Mouse (Mus musculus) erythroblast, embryonic 14.5 days (primary cell): Measurements from ENCODE around the gene Rnf220.

Experiments
- GATA1 ChIP-seq: IDR thresholded peaks from 2 replicates; pipeline ENCODE4 v1.6.1; 2012; ENCODE audit warnings: low read length, inconsistent platforms, mixed read lengths
- TAL1 ChIP-seq: IDR thresholded peaks from 3 replicates; pipeline ENCODE4 v1.6.1; 2012; ENCODE audit warnings: low read length, inconsistent platforms, mixed read lengths

- no peak for TF ChIP-seq GATA1
- TF ChIP-seq TAL1: no peak
Observed at GRCm38 (mm10) chr4:117484256-117485044, 12.4 kb downstream of the Rnf220 start.
